Mouse (Mus musculus): ENCODE data around the gene Lyrm9. TPM values are rescaled to one million over a fixed set of nuclear protein-coding genes. Genes with fewer than 3 reads are reported as not detected.

The Lyrm9 gene
- polyA plus RNA-seq (2015; fragmentation: Nextera tagmentation; extraction: Ambion mirVana): 21.1 TPM in 2 replicates

GRCm38 (mm10) chr11:78826442-78827013 is at the start of gene Lyrm9:
Lyrm9 (plus strand) TSS chr11:78826584.
- peak within 1 kb of the TSS; percentile 71 for H3K9ac ChIP-seq (replicated peaks; ENCODE audit: low read length)
- H3K36me3 ChIP-seq (ENCODE audit: insufficient read depth, low read length): no peaks in the 10 kb centered on the region
- peaks cover 61% of the 10 kb centered on the region for H3K4me1 ChIP-seq (ENCODE audit: insufficient read depth, low read length)
- 0% methylated on average over 51 of the region's 51 CpGs for WGBS
- peak; percentile 75 for ATAC-seq (ENCODE audit: low FRiP score, low TSS enrichment)
- H3K9me3 ChIP-seq (ENCODE audit: low read length): no peaks in the 10 kb centered on the region
- H3K4me3 ChIP-seq (ENCODE audit: low read length): peak within 1 kb of the TSS; percentile 59
- H3K4me2 ChIP-seq (replicated peaks; ENCODE audit: low read depth, low read length): peak within 1 kb of the TSS; percentile 57
- no peaks in the 10 kb centered on the region for H3K27me3 ChIP-seq (ENCODE audit: insufficient read depth, low read length)
- peak within 1 kb of the TSS; percentile 6 for H3K27ac ChIP-seq (ENCODE audit: low read length)

GRCm38 (mm10) chr11:78777851-78778680 is 48.3 kb upstream of the Lyrm9 start:
- Histone ChIP-seq H3K9ac (replicated peaks; ENCODE audit: low read length) (no peak overlapping the region), H3K9me3 (ENCODE audit: low read length) (no peaks in the 10 kb centered on the region), H3K27me3 (ENCODE audit: insufficient read depth, low read length) (no peaks in the 10 kb centered on the region), H3K4me3 (ENCODE audit: low read length) (no peak overlapping the region), H3K4me2 (replicated peaks; ENCODE audit: low read depth, low read length) (no peak overlapping the region), H3K27ac (ENCODE audit: low read length) (no peak overlapping the region), H3K36me3 (ENCODE audit: insufficient read depth, low read length) (no peaks in the 10 kb centered on the region), H3K4me1 (ENCODE audit: insufficient read depth, low read length) (no peaks in the 10 kb centered on the region)
- 52% methylated on average over 10 of the region's 10 CpGs for WGBS
- ATAC-seq (ENCODE audit: low FRiP score, low TSS enrichment): 0 out of 2 replicates have a peak, but pooled peaks have one; percentile 35

GRCm38 (mm10) chr11:78780002-78780401 is 46.4 kb upstream of the Lyrm9 start:
- Histone ChIP-seq H3K4me3 (ENCODE audit: low read length) (no peak overlapping the region), H3K9me3 (ENCODE audit: low read length) (no peaks in the 10 kb centered on the region), H3K4me1 (ENCODE audit: insufficient read depth, low read length) (no peaks in the 10 kb centered on the region), H3K4me2 (replicated peaks; ENCODE audit: low read depth, low read length) (no peak overlapping the region), H3K36me3 (ENCODE audit: insufficient read depth, low read length) (no peaks in the 10 kb centered on the region), H3K27ac (ENCODE audit: low read length) (no peak overlapping the region), H3K27me3 (ENCODE audit: insufficient read depth, low read length) (no peaks in the 10 kb centered on the region), H3K9ac (replicated peaks; ENCODE audit: low read length) (no peak overlapping the region)
- no peak for ATAC-seq (ENCODE audit: low FRiP score, low TSS enrichment)
- WGBS: 93% methylated on average over 3 of the region's 3 CpGs

GRCm38 (mm10) chr11:78780571-78780970 is 45.8 kb upstream of the Lyrm9 start:
- no peaks in the 10 kb centered on the region for H3K36me3 ChIP-seq (ENCODE audit: insufficient read depth, low read length)
- no peak overlapping the region for H3K27ac ChIP-seq (ENCODE audit: low read length)
- WGBS: 78% methylated on average over 3 of the region's 3 CpGs
- no peak for ATAC-seq (ENCODE audit: low FRiP score, low TSS enrichment)
- no peaks in the 10 kb centered on the region for H3K27me3 ChIP-seq (ENCODE audit: insufficient read depth, low read length)
- H3K4me2 ChIP-seq (replicated peaks; ENCODE audit: low read depth, low read length): no peak overlapping the region
- no peak overlapping the region for H3K9ac ChIP-seq (replicated peaks; ENCODE audit: low read length)
- H3K4me1 ChIP-seq (ENCODE audit: insufficient read depth, low read length): no peaks in the 10 kb centered on the region
- no peak overlapping the region for H3K4me3 ChIP-seq (ENCODE audit: low read length)
- H3K9me3 ChIP-seq (ENCODE audit: low read length): no peaks in the 10 kb centered on the region

- H3K4me3 ChIP-seq (ENCODE audit: low read length): no peak overlapping the region
- H3K9me3 ChIP-seq (ENCODE audit: low read length): no peaks in the 10 kb centered on the region
- no peak for ATAC-seq (ENCODE audit: low FRiP score, low TSS enrichment)
- WGBS: 67% methylated on average over 5 of the region's 5 CpGs
- H3K27ac ChIP-seq (ENCODE audit: low read length): no peak overlapping the region
- H3K4me1 ChIP-seq (ENCODE audit: insufficient read depth, low read length): no peaks in the 10 kb centered on the region
- H3K27me3 ChIP-seq (ENCODE audit: insufficient read depth, low read length): no peaks in the 10 kb centered on the region
- no peak overlapping the region for H3K9ac ChIP-seq (replicated peaks; ENCODE audit: low read length)
- no peak overlapping the region for H3K4me2 ChIP-seq (replicated peaks; ENCODE audit: low read depth, low read length)
- no peaks in the 10 kb centered on the region for H3K36me3 ChIP-seq (ENCODE audit: insufficient read depth, low read length)
These were observed 44.1 kb upstream of the Lyrm9 start for GRCm38 (mm10) chr11:78782326-78782725.

- no peak for ATAC-seq (ENCODE audit: low FRiP score, low TSS enrichment)
- H3K27ac ChIP-seq (ENCODE audit: low read length): no peak overlapping the region
- no peaks in the 10 kb centered on the region for H3K27me3 ChIP-seq (ENCODE audit: insufficient read depth, low read length)
- H3K9me3 ChIP-seq (ENCODE audit: low read length): no peaks in the 10 kb centered on the region
- no peaks in the 10 kb centered on the region for H3K36me3 ChIP-seq (ENCODE audit: insufficient read depth, low read length)
- no peaks in the 10 kb centered on the region for H3K4me1 ChIP-seq (ENCODE audit: insufficient read depth, low read length)
- no peak overlapping the region for H3K4me2 ChIP-seq (replicated peaks; ENCODE audit: low read depth, low read length)
- no peak overlapping the region for H3K4me3 ChIP-seq (ENCODE audit: low read length)
- 63% methylated on average over 9 of the region's 9 CpGs for WGBS
- H3K9ac ChIP-seq (replicated peaks; ENCODE audit: low read length): no peak overlapping the region
These were observed 43.5 kb upstream of the Lyrm9 start for GRCm38 (mm10) chr11:78782791-78783347.

GRCm38 (mm10) chr11:78786013-78786431 is 40.4 kb upstream of the Lyrm9 start:
- Histone ChIP-seq H3K27me3 (ENCODE audit: insufficient read depth, low read length) (no peaks in the 10 kb centered on the region), H3K4me2 (replicated peaks; ENCODE audit: low read depth, low read length) (no peak overlapping the region), H3K4me3 (ENCODE audit: low read length) (no peak overlapping the region), H3K4me1 (ENCODE audit: insufficient read depth, low read length) (peaks cover 1% of the 10 kb centered on the region; the same call in 1 of the 2 replicates), H3K36me3 (ENCODE audit: insufficient read depth, low read length) (no peaks in the 10 kb centered on the region), H3K9ac (replicated peaks; ENCODE audit: low read length) (no peak overlapping the region), H3K9me3 (ENCODE audit: low read length) (no peaks in the 10 kb centered on the region), H3K27ac (ENCODE audit: low read length) (no peak overlapping the region)
- ATAC-seq (ENCODE audit: low FRiP score, low TSS enrichment): no peak
- WGBS: 55% methylated on average over 7 of the region's 7 CpGs

- no peaks in the 10 kb centered on the region for H3K27me3 ChIP-seq (ENCODE audit: insufficient read depth, low read length)
- no peak overlapping the region for H3K4me2 ChIP-seq (replicated peaks; ENCODE audit: low read depth, low read length)
- no peak overlapping the region for H3K4me3 ChIP-seq (ENCODE audit: low read length)
- ATAC-seq (ENCODE audit: low FRiP score, low TSS enrichment): no peak
- H3K9ac ChIP-seq (replicated peaks; ENCODE audit: low read length): no peak overlapping the region
- H3K9me3 ChIP-seq (ENCODE audit: low read length): no peaks in the 10 kb centered on the region
- no peak overlapping the region for H3K27ac ChIP-seq (ENCODE audit: low read length)
- H3K36me3 ChIP-seq (ENCODE audit: insufficient read depth, low read length): no peaks in the 10 kb centered on the region
- 84% methylated on average over 11 of the region's 11 CpGs for WGBS
- peaks cover 14% of the 10 kb centered on the region; the same call in 1 of the 2 replicates for H3K4me1 ChIP-seq (ENCODE audit: insufficient read depth, low read length)
These were observed 36.9 kb upstream of the Lyrm9 start for GRCm38 (mm10) chr11:78789370-78790060.

- no peaks in the 10 kb centered on the region for H3K27me3 ChIP-seq (ENCODE audit: insufficient read depth, low read length)
- 0 out of 2 replicates have a peak overlapping the region, but pooled peaks have one; percentile 24 for H3K9ac ChIP-seq (replicated peaks; ENCODE audit: low read length)
- WGBS: 26% methylated on average over 4 of the region's 4 CpGs
- H3K4me3 ChIP-seq (ENCODE audit: low read length): no peak overlapping the region
- H3K9me3 ChIP-seq (ENCODE audit: low read length): no peaks in the 10 kb centered on the region
- H3K4me2 ChIP-seq (replicated peaks; ENCODE audit: low read depth, low read length): no peak overlapping the region
- H3K36me3 ChIP-seq (ENCODE audit: insufficient read depth, low read length): no peaks in the 10 kb centered on the region
- H3K27ac ChIP-seq (ENCODE audit: low read length): peak overlapping the region; percentile 80
- ATAC-seq (ENCODE audit: low FRiP score, low TSS enrichment): peak; percentile 44; the same call in 1 of the 2 replicates
- peaks cover 14% of the 10 kb centered on the region; the same call in 1 of the 2 replicates for H3K4me1 ChIP-seq (ENCODE audit: insufficient read depth, low read length)
These were observed 34.8 kb upstream of the Lyrm9 start for GRCm38 (mm10) chr11:78791582-78791981.
